Mouse (Mus musculus): ENCODE results near the gene Med16.

GRCm38 (mm10) chr10:79886611-79887010 lies 22.1 kb downstream of the Med16 start:
- TF ChIP-seq CTCF (IDR thresholded peaks at IDR 0.05; ENCODE audit: low read depth, low read length) = no peak
- no peak for TF ChIP-seq GATA2 (IDR thresholded peaks at IDR 0.05; ENCODE audit: borderline replicate concordance, low read depth, low read length)
- no peak for TF ChIP-seq POLR2AphosphoS5 (IDR thresholded peaks at IDR 0.05; ENCODE audit: insufficient replicate concordance, low read depth, low read length)
- TF ChIP-seq GATA1 (IDR thresholded peaks at IDR 0.05; ENCODE audit: borderline replicate concordance, low read length) = no peak
